Mouse (Mus musculus) CH12.LX (cell line): ENCODE results near the gene Pde4dip. TPM values are rescaled to one million over a fixed set of nuclear protein-coding genes. Genes with fewer than 3 reads are reported as not detected.

Experiments used
- DNase-seq: peaks from one replicate; pipeline ENCODE4 v3.0.0-alpha.2; 2013; ENCODE audit errors: extremely low read depth
- H3K27ac ChIP-seq: 2 replicates; pipeline ENCODE4 v1.5.1; 2012; ENCODE audit warnings: low read depth, mild to moderate bottlenecking, control low read depth, moderate library complexity; ENCODE audit not compliant: insufficient read depth
- H3K27me3 ChIP-seq: replicated peaks from 2 replicates; pipeline ENCODE3; 2012; ENCODE audit warnings: inconsistent platforms
- H3K36me3 ChIP-seq, 2 experiments: replicated peaks in 1 of 2; 2 replicates each; pipeline versions ENCODE3 to v1.6.1; 2012; ENCODE audit warnings: inconsistent platforms in 1 of 2, low read length in 1 of 2, mild to moderate bottlenecking in 1 of 2, mixed read lengths in 1 of 2, moderate library complexity in 1 of 2; ENCODE audit not compliant: control insufficient read depth in 1 of 2, insufficient read depth in 1 of 2
- H3K4me1 ChIP-seq, 2 experiments: 2 replicates each; pipeline ENCODE4 v1.6.1; 2012; ENCODE audit warnings: inconsistent platforms in 1 of 2, moderate library complexity in 1 of 2; ENCODE audit not compliant: insufficient read depth in 2 of 2, control insufficient read depth in 1 of 2
- H3K4me2 ChIP-seq: 2 replicates; pipeline ENCODE4 v1.6.1; 2012; ENCODE audit warnings: low read depth, mild to moderate bottlenecking, control low read depth; ENCODE audit not compliant: poor library complexity, insufficient read depth, severe bottlenecking
- H3K4me3 ChIP-seq, 3 experiments: fragments of 150-350 bp in 1 of 3; sonication (generic) in 1 of 3; replicated peaks in 1 of 3; 2 replicates each; pipeline versions ENCODE3 to v1.5.1; 2011 to 2012; ENCODE audit warnings: low read depth in 2 of 3, low read length in 2 of 3, mild to moderate bottlenecking in 2 of 3, moderate library complexity in 2 of 3, control low read depth in 1 of 3, improper control_type of control experiment in 1 of 3, inconsistent platforms in 1 of 3, mixed read lengths in 1 of 3; ENCODE audit not compliant: poor library complexity in 1 of 3
- H3K79me2 ChIP-seq: replicated peaks from 2 replicates; pipeline ENCODE4 v1.6.1; 2012; ENCODE audit warnings: mild to moderate bottlenecking, moderate library complexity; ENCODE audit not compliant: control insufficient read depth, poor library complexity, insufficient read depth, severe bottlenecking; ENCODE audit errors: extremely low read depth
- H3K9ac ChIP-seq: 2 replicates; pipeline ENCODE4 v1.6.1; 2012; ENCODE audit warnings: low read depth, mild to moderate bottlenecking, control low read depth, moderate library complexity; ENCODE audit not compliant: insufficient read depth
- H3K9me3 ChIP-seq: replicated peaks from 2 replicates; pipeline ENCODE3; 2012; ENCODE audit warnings: low read length, inconsistent platforms, mixed read lengths
- CHD2 ChIP-seq: IDR thresholded peaks from 2 replicates; pipeline ENCODE4 v1.6.1; 2011; ENCODE audit warnings: low read length, improper control_type of control experiment
- E2F4 ChIP-seq: IDR thresholded peaks from 2 replicates; pipeline ENCODE4 v1.6.1; 2011; ENCODE audit warnings: low read depth, low read length, improper control_type of control experiment; ENCODE audit not compliant: insufficient replicate concordance
- ELF1 ChIP-seq: IDR thresholded peaks from 2 replicates; pipeline ENCODE4 v1.6.1; 2014; ENCODE audit warnings: low read depth, mild to moderate bottlenecking, inconsistent platforms, low read length, improper control_type of control experiment
- EP300 ChIP-seq: IDR thresholded peaks from 2 replicates; pipeline ENCODE4 v1.6.1; 2011; ENCODE audit warnings: low read length, improper control_type of control experiment
- GABPA ChIP-seq: IDR thresholded peaks from 2 replicates; pipeline ENCODE4 v1.6.1; 2012; ENCODE audit warnings: low read depth, low read length, improper control_type of control experiment, inconsistent platforms; ENCODE audit not compliant: insufficient replicate concordance
- MAFK ChIP-seq: IDR thresholded peaks from 2 replicates; pipeline ENCODE4 v1.6.1; 2011; ENCODE audit warnings: low read length, improper control_type of control experiment; ENCODE audit not compliant: insufficient replicate concordance
- MAX ChIP-seq: IDR thresholded peaks from 2 replicates; pipeline ENCODE4 v1.6.1; 2011; ENCODE audit warnings: low read length, improper control_type of control experiment
- MXI1 ChIP-seq: IDR thresholded peaks from 2 replicates; pipeline ENCODE4 v1.6.1; 2011; ENCODE audit warnings: mild to moderate bottlenecking, low read depth, low read length, improper control_type of control experiment
- RAD21 ChIP-seq: IDR thresholded peaks from 2 replicates; pipeline ENCODE4 v1.6.1; 2011; ENCODE audit warnings: low read depth, mild to moderate bottlenecking, low read length, improper control_type of control experiment, moderate library complexity
- RCOR1 ChIP-seq: conservative IDR thresholded peaks from 2 replicates; pipeline ENCODE4 v1.6.1; 2012; ENCODE audit warnings: low read depth, mild to moderate bottlenecking, inconsistent platforms, low read length, improper control_type of control experiment
- USF1 ChIP-seq: IDR thresholded peaks from 2 replicates; pipeline ENCODE4 v1.6.1; 2014; ENCODE audit warnings: low read depth, mild to moderate bottlenecking, inconsistent platforms, low read length, improper control_type of control experiment
- ZKSCAN1 ChIP-seq: IDR thresholded peaks from 2 replicates; pipeline ENCODE4 v1.6.1; 2012; ENCODE audit warnings: low read depth, inconsistent platforms, low read length, improper control_type of control experiment, borderline replicate concordance
- dilution Hi-C: fragments of 300-500 bp; cut with MboI; formaldehyde crosslinking; loops from 2 replicates; pipeline ENCODE4 v1.14.3; 2020; ENCODE audit warnings: low sequenced_read_pairs; ENCODE audit not compliant: extremely low pct_unique_long_range_greater_than_20kb, extremely low pct_ligation_motif_present
- in situ Hi-C: fragments of 300-500 bp; cut with MboI; formaldehyde crosslinking; loops from 3 replicates; pipeline ENCODE4 v1.14.3; 2019; ENCODE audit warnings: low sequenced_read_pairs, low pct_ligation_motif_present, low pct_unique_long_range_greater_than_20kb, mixed read lengths
- polyA plus RNA-seq: library from polyadenylated mRNA; unstranded; fragments of >175 nt; gene quantifications from 2 replicates; pipeline ENCODE4 v1.2.1, GENCODE M21; 2012; ENCODE audit warnings: low read depth; ENCODE audit not compliant: insufficient read length
- total RNA-seq, 2 experiments: library from RNA; depleted of rRNA; stranded (reverse); fragments of 300-350 nt in 1 of 2; fragments of >200 nt in 1 of 2; gene quantifications; 2 replicates each; pipeline ENCODE4 v1.2.3; 2012 to 2014

The Pde4dip gene
- total and polyA plus RNA-seq, 3 experiments = 12.4 to 21.7 (median 15.2) TPM

- Histone ChIP-seq H3K9me3 (no peaks in the 10 kb centered on the region), H3K4me1 (no peaks in the 10 kb centered on the region), H3K27me3 (no peaks in the 10 kb centered on the region), H3K27ac (no peak overlapping the region), H3K36me3 (no peaks in the 10 kb centered on the region), H3K4me2 (no peak overlapping the region), H3K4me3 (no peak overlapping the region)
- in situ Hi-C loops = no loop called here
- TF ChIP-seq CHD2 (no peak), MXI1 (no peak), ELF1 (no peak), GABPA (no peak), ZKSCAN1 (no peak), MAFK (no peak), USF1 (no peak), RCOR1 (no peak)
- TF ChIP-seq, all 38 proteins: peak for 0
- DNase-seq = no peak
- H3K79me2 ChIP-seq = no peaks in the 10 kb centered on the region
- dilution Hi-C loops = no loop called here
- H3K9ac ChIP-seq = no peak overlapping the region
Observed at GRCm38 (mm10) chr3:97730131-97730530, 158.4 kb downstream of the Pde4dip start.

GRCm38 (mm10) chr3:97727801-97728200, 160.7 kb downstream of the Pde4dip start:
- no peak for TF ChIP-seq GABPA
- TF ChIP-seq E2F4 = no peak
- TF ChIP-seq EP300 = no peak

GRCm38 (mm10) chr3:97719116-97719515, 169.4 kb downstream of the Pde4dip start:
- H3K4me1 ChIP-seq = no peaks in the 10 kb centered on the region
- no peak overlapping the region for H3K4me2 ChIP-seq
- H3K4me3 ChIP-seq = no peak overlapping the region
- H3K27me3 ChIP-seq = no peaks in the 10 kb centered on the region
- H3K36me3 ChIP-seq = no peaks in the 10 kb centered on the region
- dilution Hi-C loops = no loop called here
- no peak for TF ChIP-seq MAX
- TF ChIP-seq RAD21 = no peak
- DNase-seq = no peak
- in situ Hi-C loops = no loop called here
- H3K27ac ChIP-seq = no peak overlapping the region
- H3K9ac ChIP-seq = no peak overlapping the region
- H3K79me2 ChIP-seq = no peaks in the 10 kb centered on the region
- H3K9me3 ChIP-seq = peaks cover 13% of the 10 kb centered on the region

More at GRCm38 (mm10) chr3:97727801-97728200, 160.7 kb downstream of the Pde4dip start:
- in situ Hi-C loops (no loop called here), dilution Hi-C loops (no loop called here)
- Histone ChIP-seq H3K9ac (no peak overlapping the region), H3K9me3 (peaks cover 10% of the 10 kb centered on the region), H3K79me2 (no peaks in the 10 kb centered on the region), H3K4me1 (no peaks in the 10 kb centered on the region), H3K4me3 (no peak overlapping the region), H3K27me3 (no peaks in the 10 kb centered on the region), H3K27ac (no peak overlapping the region), H3K36me3 (no peaks in the 10 kb centered on the region), H3K4me2 (no peak overlapping the region)
- no peak for DNase-seq
